Mouse (Mus musculus): ENCODE measurements around the gene Dtnb. TPM values are rescaled to one million over a fixed set of nuclear protein-coding genes. Genes with fewer than 3 reads are reported as not detected.

Dtnb gene
- total RNA-seq, 2 experiments from 2014 or later: 98.7 to 116 TPM

Small RNAs within 50 kb of the gene (microRNA-seq; reads per million reads assigned to microRNA genes)
- 0 reads per million in 2 experiments for gene Gm26050

Other genes starting within 250 kb of the Dtnb start
- 100 to 1,000 TPM; 189 to 193 TPM for gene Kif3c, start 207.2 kb upstream of the Dtnb start, total RNA-seq (2021)
- 10 to 100 TPM; 27.1 to 28.1 TPM for gene Asxl2, start 145.5 kb upstream of the Dtnb start, total RNA-seq (2021)
- gene Dnmt3a, start 233.6 kb downstream of the Dtnb start, total RNA-seq (2021): 100 to 1,000 TPM; 272 to 273 TPM

Measured in layer of hippocampus, postnatal 14 days (tissue).